Mouse (Mus musculus): Measurements from ENCODE around the gene Kit.

- TF ChIP-seq GATA1 (IDR thresholded peaks at IDR 0.05; ENCODE audit: borderline replicate concordance, low read length) (no peak), FLI1 (IDR thresholded peaks at IDR 0.05; ENCODE audit: low read length) (no peak)
Measured at GRCm38 (mm10) chr5:75699516-75699915, 124.8 kb downstream of the Kit start.

Measured in megakaryocyte, embryonic 14.5 days (primary cell).